Comparison of ENCODE assay signal across 25 mouse cellular contexts in the genomic region with DNA sequence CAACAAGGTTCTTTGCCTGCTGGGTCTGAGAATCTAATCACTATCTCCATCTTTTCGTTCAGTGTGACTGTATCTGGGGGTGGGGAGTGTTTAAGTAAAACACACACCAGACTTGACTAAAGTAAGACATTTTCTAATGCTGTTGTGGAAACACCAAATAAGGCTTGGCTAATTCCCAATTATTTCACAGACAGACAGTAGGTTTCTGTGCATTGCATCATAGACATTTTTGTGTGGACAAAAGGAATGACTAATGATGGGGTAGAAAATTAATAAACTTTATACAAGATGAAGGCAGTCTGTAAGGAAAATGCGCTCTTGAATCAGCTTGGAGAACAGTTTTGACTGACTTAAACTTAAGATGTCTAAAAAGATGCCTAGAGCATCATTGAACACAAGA.
DNase-seq lines count a peak whose midpoint lies in the region; ATAC-seq and TF ChIP-seq lines count a peak whose summit lies in the region.
"Had no signal": no experiment of that assay in that cellular context is flagged by ENCODE, and none has a peak within 500 bp of the region (broad histone marks: within the 10 kb centered on the region; RNA-seq: fewer than 3 reads in every experiment).

No protein-coding gene starts in this region.

- peaks cover 3% of the 10 kb centered on the region; the same call in 1 of the 2 replicates for H3K4me1 ChIP-seq in embryonic fibroblast, embryonic 13.5 days (ENCODE audit: control insufficient read depth, insufficient read depth, low read length)
- H3K4me1 ChIP-seq in kidney, adult 2 months (ENCODE audit: control insufficient read depth, insufficient read depth, low read length) = no peaks in the 10 kb centered on the region
- no peaks in the 10 kb centered on the region for H3K4me1 ChIP-seq in hindbrain, embryonic 14.5 days (replicated peaks; ENCODE audit: control insufficient read depth, insufficient read depth, low read length)
- H3K4me1 ChIP-seq: forebrain, embryonic 13.5 days; forebrain, embryonic 15.5 days had no signal

- H3K4me3 ChIP-seq in C2C12 (ENCODE audit: insufficient read depth, poor library complexity, severe bottlenecking) = no peak overlapping the region
- H3K4me3 ChIP-seq in embryonic fibroblast, embryonic 13.5 days (ENCODE audit: insufficient read depth, low read length) = no peak overlapping the region
- H3K4me3 ChIP-seq in kidney, adult 2 months (ENCODE audit: insufficient read depth, low read depth, low read length) = no peak overlapping the region
- H3K4me3 ChIP-seq in hindbrain, embryonic 14.5 days (replicated peaks; ENCODE audit: low read length) = no peak overlapping the region
- H3K4me3 ChIP-seq: embryonic facial prominence, embryonic 13.5 days; embryonic facial prominence, embryonic 15.5 days; forebrain, embryonic 13.5 days; forebrain, embryonic 15.5 days had no signal

- no peaks in the 10 kb centered on the region for H3K27me3 ChIP-seq in C2C12 (ENCODE audit: control insufficient read depth, insufficient read depth, insufficient read length)
- no peaks in the 10 kb centered on the region for H3K27me3 ChIP-seq in kidney, adult 2 months (replicated peaks; ENCODE audit: control insufficient read depth, insufficient read depth, low read length)
- no peaks in the 10 kb centered on the region for H3K27me3 ChIP-seq in hindbrain, embryonic 14.5 days (ENCODE audit: control insufficient read depth, insufficient read depth, low read length)
- H3K27me3 ChIP-seq: embryonic facial prominence, embryonic 13.5 days; embryonic facial prominence, embryonic 15.5 days; forebrain, embryonic 13.5 days; forebrain, embryonic 15.5 days; Patski had no signal

- H3ac ChIP-seq in C2C12 (ENCODE audit: control insufficient read depth, insufficient read length, low read depth) = no peak overlapping the region

- no peak overlapping the region for H3K4me2 ChIP-seq in hindbrain, embryonic 14.5 days (replicated peaks)
- H3K4me2 ChIP-seq: embryonic facial prominence, embryonic 13.5 days; embryonic facial prominence, embryonic 15.5 days; forebrain, embryonic 13.5 days; forebrain, embryonic 15.5 days had no signal

- H3K27ac ChIP-seq in embryonic fibroblast, embryonic 13.5 days (ENCODE audit: insufficient read depth, low read length) = peak overlapping the region; percentile 99
- H3K27ac ChIP-seq in kidney, adult 2 months (ENCODE audit: insufficient read depth, low read depth, low read length) = no peak overlapping the region
- no peak overlapping the region for H3K27ac ChIP-seq in hindbrain, embryonic 14.5 days
- H3K27ac ChIP-seq: embryonic facial prominence, embryonic 13.5 days; embryonic facial prominence, embryonic 15.5 days; forebrain, embryonic 13.5 days; forebrain, embryonic 15.5 days had no signal

- peaks cover 46% of the 10 kb centered on the region for H3K79me3 ChIP-seq in C2C12 (ENCODE audit: low read depth)

- no peaks in the 10 kb centered on the region for H3K9me3 ChIP-seq in hindbrain, embryonic 14.5 days (ENCODE audit: control insufficient read depth, low read length)
- H3K9me3 ChIP-seq: embryonic facial prominence, embryonic 13.5 days; embryonic facial prominence, embryonic 15.5 days; forebrain, embryonic 15.5 days had no signal

- 91% methylated on average over 2 of the region's 2 CpGs for WGBS in kidney, adult 2 months
- WGBS in hindbrain, embryonic 14.5 days = 96% methylated on average over 2 of the region's 2 CpGs

- H3K79me2 ChIP-seq in C2C12 (ENCODE audit: control insufficient read depth, insufficient read depth) = peaks cover 72% of the 10 kb centered on the region

- TF ChIP-seq CTCF in C2C12 (IDR thresholded peaks at IDR 0.05; ENCODE audit: control insufficient read depth, insufficient read depth, insufficient read length) = no peak
- TF ChIP-seq CTCF in embryonic fibroblast, embryonic 13.5 days (IDR thresholded peaks at IDR 0.05; ENCODE audit: borderline replicate concordance, insufficient read depth, low read length) = no peak
- no peak for TF ChIP-seq CTCF in kidney, adult 2 months (conservative IDR thresholded peaks at IDR 0.05; ENCODE audit: insufficient read depth, insufficient read length, low read depth, low read length)

- no peak for TF ChIP-seq POLR2A in embryonic fibroblast, embryonic 13.5 days (IDR thresholded peaks at IDR 0.05; ENCODE audit: low read depth, low read length)
- TF ChIP-seq POLR2A in kidney, adult 2 months (IDR thresholded peaks at IDR 0.05; ENCODE audit: low read depth, low read length) = no peak

- peak; percentile 23 for DNase-seq in MN1 (ENCODE audit: low spot score)
- no peak for DNase-seq in kidney, adult 2 months
- DNase-seq in yolk sac, embryonic 10.5 days (ENCODE audit: low spot score) = no peak
- no peak for DNase-seq in hindbrain, embryonic 14.5 days (ENCODE audit: low spot score)
- no peak for DNase-seq in kidney, postnatal 14 days
- DNase-seq: adrenal gland, adult 2 months; adrenal gland, postnatal 10 days; adrenal gland, postnatal 25 days; B cell, adult 2 months; cerebellum, adult 11 months; cerebellum, adult 18-20 months; cerebellum, adult 8-10 months; cerebellum, adult 9-11 months; cerebellum, postnatal 14 days; cerebellum, postnatal 36 days; embryo, embryonic 11 days; forebrain, postnatal 0 days had no signal

- no peak for ATAC-seq in hindbrain, embryonic 14.5 days (ENCODE audit: low FRiP score)
- ATAC-seq: activated CD4-positive, CD25-positive, alpha-beta regulatory T cell, adult 4 months; forebrain, embryonic 13.5 days; forebrain, embryonic 15.5 days; forebrain, postnatal 0 days; Patski had no signal

- H3K36me3 ChIP-seq in C2C12 (ENCODE audit: control insufficient read depth, insufficient read depth) = no peaks in the 10 kb centered on the region
- no peaks in the 10 kb centered on the region for H3K36me3 ChIP-seq in kidney, adult 2 months (ENCODE audit: control insufficient read depth, insufficient read depth, low read length)
- no peaks in the 10 kb centered on the region for H3K36me3 ChIP-seq in hindbrain, embryonic 14.5 days (replicated peaks; ENCODE audit: control insufficient read depth, insufficient read depth)
- H3K36me3 ChIP-seq: embryonic facial prominence, embryonic 13.5 days; embryonic facial prominence, embryonic 15.5 days; forebrain, embryonic 15.5 days had no signal

- no peak overlapping the region for H3K9ac ChIP-seq in hindbrain, embryonic 14.5 days
- H3K9ac ChIP-seq: embryonic facial prominence, embryonic 13.5 days; embryonic facial prominence, embryonic 15.5 days; forebrain, embryonic 13.5 days; forebrain, embryonic 15.5 days; forebrain, postnatal 0 days had no signal

TF ChIP-seq in C2C12, 6 proteins besides CTCF, POLR2A, EP300 and RAD21:
- TF ChIP-seq MAX (IDR thresholded peaks at IDR 0.05) (no peak), CEBPB (IDR thresholded peaks at IDR 0.05; ENCODE audit: low read depth) (peak; percentile 43), MYOD1 (IDR thresholded peaks at IDR 0.05; ENCODE audit: control insufficient read depth, insufficient read length, low read depth) (no peak)
